Mouse (Mus musculus) liver, embryonic 14.5 days (tissue): ENCODE data around the gene Grin2c. TPM values are rescaled to one million over a fixed set of nuclear protein-coding genes. Genes with fewer than 3 reads are reported as not detected.

ENCODE experiments used
- ATAC-seq: fragments of 200-750 bp; cut with Nextera tagmentation; 2 replicates; pipeline ENCODE4 v1.8.0; 2017; ENCODE audit warnings: moderate number of reproducible peaks, mild to moderate bottlenecking, moderate library complexity; ENCODE audit not compliant: insufficient read depth
- DNase-seq, 3 experiments: peaks; one replicate each; pipeline ENCODE4 v3.0.0-alpha.2; 2012 to 2013; ENCODE audit warnings: low read depth in 3 of 3, low spot score in 3 of 3
- H3K27ac ChIP-seq: fragments of 300-500 bp; sonication (generic); 2 replicates; pipeline ENCODE4 v1.5.1; 2014; ENCODE audit warnings: moderate library complexity, mild to moderate bottlenecking, control low read depth, inconsistent platforms
- H3K27me3 ChIP-seq: fragments of 300-500 bp; sonication (generic); 2 replicates; pipeline ENCODE4 v1.6.1; 2014; ENCODE audit warnings: mild to moderate bottlenecking, low read length, moderate library complexity; ENCODE audit not compliant: control insufficient read depth, insufficient read depth
- H3K36me3 ChIP-seq: fragments of 300-500 bp; sonication (generic); replicated peaks from 2 replicates; pipeline ENCODE4 v1.6.1; 2014; ENCODE audit warnings: low read depth; ENCODE audit not compliant: control insufficient read depth, insufficient read depth
- H3K4me1 ChIP-seq, 2 experiments: fragments of 200-500 bp in 1 of 2; fragments of 300-500 bp in 1 of 2; sonication (generic) in 1 of 2; replicated peaks; 2 replicates each; pipeline ENCODE4 v1.6.1; 2012 to 2014; ENCODE audit warnings: antibody characterized with exemption in 1 of 2, inconsistent platforms in 1 of 2, low read length in 1 of 2; ENCODE audit not compliant: control insufficient read depth in 2 of 2, insufficient read depth in 2 of 2
- H3K4me2 ChIP-seq: fragments of 300-500 bp; sonication (generic); 2 replicates; pipeline ENCODE4 v1.6.1; 2014; ENCODE audit warnings: low read depth, mild to moderate bottlenecking, control low read depth, moderate library complexity
- H3K4me3 ChIP-seq, 2 experiments: fragments of 200-500 bp in 1 of 2; fragments of 300-500 bp in 1 of 2; sonication (generic) in 1 of 2; 2 replicates each; pipeline ENCODE4 v1.5.1; 2012 to 2014; ENCODE audit warnings: low read depth in 2 of 2, low read length in 2 of 2, mild to moderate bottlenecking in 2 of 2, control low read depth in 1 of 2, inconsistent platforms in 1 of 2, moderate library complexity in 1 of 2; ENCODE audit not compliant: insufficient read depth in 1 of 2
- H3K9ac ChIP-seq: fragments of 300-500 bp; sonication (generic); replicated peaks from 2 replicates; pipeline ENCODE4 v1.6.1; 2014; ENCODE audit warnings: mild to moderate bottlenecking, control low read depth, moderate library complexity
- H3K9me3 ChIP-seq: fragments of 300-500 bp; sonication (generic); 2 replicates; pipeline ENCODE4 v1.6.1; 2016; ENCODE audit warnings: low read length, mixed read lengths; ENCODE audit not compliant: control insufficient read depth
- CTCF ChIP-seq: IDR thresholded peaks from 2 replicates; pipeline ENCODE4 v1.5.1; 2016; ENCODE audit warnings: antibody characterized with exemption, low read depth, control low read depth
- EP300 ChIP-seq: IDR thresholded peaks from 2 replicates; pipeline ENCODE4 v1.6.1; 2016; ENCODE audit warnings: antibody characterized with exemption, low read depth
- WGBS: fragments of 180-500 bp; shearing (Covaris S2); extraction: QIAGEN DNeasy Blood & Tissue Kit; methylation state at CpG from one replicate; pipeline ENCODE4 v1.1.7; 2014; ENCODE audit not compliant: insufficient replicate concordance; 5-methylcytosine and 5-hydroxymethylcytosine counted together
- polyA plus RNA-seq, 2 experiments: library from polyadenylated mRNA; depleted of rRNA in 1 of 2; stranded (reverse) in 1 of 2; unstranded in 1 of 2; fragments of >200 nt; fragmentation: Nextera tagmentation in 1 of 2; extraction: Ambion mirVana in 1 of 2; gene quantifications; 2 replicates each; pipeline versions ENCODE4 v1.2.1 to v1.2.3; 2012 to 2014

Grin2c gene
- polyA plus RNA-seq, 2 experiments = 0.05 to 0.17 TPM

DNA sequence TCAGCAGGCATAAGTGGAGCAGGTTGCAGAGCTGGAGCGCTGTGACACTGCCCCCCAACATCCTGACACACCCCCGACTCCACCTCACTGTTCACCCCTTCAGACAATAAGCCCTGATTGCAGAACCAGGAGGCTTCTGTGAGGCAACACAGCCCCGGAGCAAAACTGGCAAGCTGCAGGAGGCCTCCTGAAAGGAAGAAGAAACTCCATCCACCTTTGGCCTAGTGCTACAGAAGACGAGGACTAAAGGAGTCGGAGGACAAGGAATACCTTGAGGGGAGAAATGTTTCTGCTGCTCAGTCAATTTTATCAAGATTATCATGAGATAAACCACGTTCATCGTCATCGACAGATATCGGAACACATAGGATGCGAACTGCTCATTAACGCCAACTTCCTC is 28.9 kb upstream of the Grin2c start:
- H3K9me3 ChIP-seq = no peaks in the 10 kb centered on the region
- peak overlapping the region; percentile 45 for H3K4me2 ChIP-seq
- H3K36me3 ChIP-seq = no peaks in the 10 kb centered on the region
- WGBS = 69% methylated on average over 11 of the region's 11 CpGs
- 0 out of 4 replicates have a peak, but pooled peaks cover 0 to 2% of the 10 kb centered on the region in 2 experiments for H3K4me1 ChIP-seq
- TF ChIP-seq EP300 (no peak), CTCF (no peak)
- peaks cover 16% of the 10 kb centered on the region for H3K27me3 ChIP-seq
- DNase-seq (no peak), ATAC-seq (no peak)
- no peak overlapping the region for H3K27ac ChIP-seq
- H3K9ac ChIP-seq = no peak overlapping the region
- H3K4me3 ChIP-seq = peak overlapping the region in 1 of 2 experiments; percentile 55; a peak in 1 of 4 replicates

DNA sequence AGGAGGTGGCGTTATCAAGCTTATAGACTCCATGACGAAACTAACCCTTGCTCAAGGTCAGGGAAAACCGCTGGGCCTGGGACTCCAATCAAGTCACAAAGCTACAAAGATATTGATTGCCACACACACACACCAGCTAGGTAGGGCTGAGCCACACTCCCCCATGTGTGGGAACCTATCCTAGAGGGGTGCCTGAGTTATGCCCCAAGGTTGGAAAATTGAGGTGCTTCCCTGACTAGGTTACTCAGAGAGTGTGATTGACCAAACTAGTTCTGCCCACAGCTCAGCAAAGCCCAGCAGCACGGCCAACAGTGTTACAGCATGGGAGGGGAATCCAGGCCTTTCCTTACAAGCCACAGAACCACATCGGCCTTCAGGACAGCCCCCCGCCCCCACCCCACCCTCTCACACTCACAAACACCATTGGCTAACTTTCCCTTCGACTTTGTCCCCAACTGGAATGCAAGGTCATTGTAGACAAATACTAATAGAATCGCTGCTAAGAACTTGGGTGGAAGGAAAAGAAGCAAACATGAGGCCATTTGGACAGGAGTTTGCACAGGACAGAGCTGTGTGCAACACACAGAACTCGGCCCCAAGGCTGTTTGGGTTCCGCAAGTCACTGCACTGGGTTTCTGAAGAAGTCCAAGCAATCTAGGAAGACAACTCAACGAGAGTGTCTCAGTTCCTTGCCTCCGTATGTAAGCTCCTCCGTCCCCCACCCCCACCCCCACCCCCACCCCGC is 25.8 kb upstream of the Grin2c start:
- Histone ChIP-seq H3K4me3 (no peak overlapping the region), H3K4me1 (peaks cover 0 to 5% of the 10 kb centered on the region in 2 experiments; a peak in 2 of 4 replicates), H3K4me2 (peak overlapping the region; percentile 38), H3K36me3 (no peaks in the 10 kb centered on the region), H3K27me3 (peaks cover 12% of the 10 kb centered on the region), H3K27ac (peak overlapping the region; percentile 48), H3K9me3 (no peaks in the 10 kb centered on the region), H3K9ac (no peak overlapping the region)
- TF ChIP-seq CTCF (no peak), EP300 (no peak)
- ATAC-seq (peak; percentile 45; the same call in 1 of the 2 replicates), DNase-seq (no peak)
- WGBS = 45% methylated on average over 14 of the region's 14 CpGs

- Histone ChIP-seq H3K4me2 (no peak overlapping the region), H3K9ac (no peak overlapping the region), H3K4me3 (no peak overlapping the region), H3K4me1 (peaks cover 0 to 5% of the 10 kb centered on the region in 2 experiments; a peak in 2 of 4 replicates), H3K27me3 (peaks cover under 1% of the 10 kb centered on the region; the same call in 1 of the 2 replicates), H3K27ac (no peak overlapping the region), H3K9me3 (no peaks in the 10 kb centered on the region), H3K36me3 (no peaks in the 10 kb centered on the region)
- DNase-seq = no peak
- 64% methylated on average over 10 of the region's 10 CpGs for WGBS
- ATAC-seq = no peak
- TF ChIP-seq EP300 (no peak), CTCF (no peak)
Measured at GRCm38 (mm10) chr11:115291503-115291902, 24.5 kb upstream of the Grin2c start.

- Histone ChIP-seq H3K4me1 (peaks cover 0 to 5% of the 10 kb centered on the region in 2 experiments; a peak in 2 of 4 replicates), H3K4me2 (no peak overlapping the region), H3K36me3 (no peaks in the 10 kb centered on the region), H3K27ac (no peak overlapping the region), H3K4me3 (no peak overlapping the region), H3K9me3 (no peaks in the 10 kb centered on the region), H3K27me3 (no peaks in the 10 kb centered on the region), H3K9ac (no peak overlapping the region)
- 74% methylated on average over 6 of the region's 6 CpGs for WGBS
- no peak for TF ChIP-seq CTCF
- TF ChIP-seq EP300 = no peak
- DNase-seq = no peak
- ATAC-seq = no peak
Measured at GRCm38 (mm10) chr11:115290919-115291318, 23.9 kb upstream of the Grin2c start.

- Histone ChIP-seq H3K4me1 (peaks cover 0 to 7% of the 10 kb centered on the region in 2 experiments; a peak in 2 of 4 replicates), H3K27ac (no peak overlapping the region)
Measured at GRCm38 (mm10) chr11:115290314-115290713, 23.3 kb upstream of the Grin2c start.

More at GRCm38 (mm10) chr11:115290314-115290713, 23.3 kb upstream of the Grin2c start:
- no peak for DNase-seq
- Histone ChIP-seq H3K4me3 (no peak overlapping the region), H3K36me3 (no peaks in the 10 kb centered on the region), H3K9me3 (no peaks in the 10 kb centered on the region), H3K4me2 (no peak overlapping the region), H3K27me3 (no peaks in the 10 kb centered on the region), H3K9ac (no peak overlapping the region)
- TF ChIP-seq EP300 = no peak
- no peak for TF ChIP-seq CTCF
- WGBS = 50% methylated on average over 1 of the region's 1 CpGs
- ATAC-seq = no peak
